Mouse (Mus musculus): ENCODE measurements around the gene Ifi203. TPM values are rescaled to one million over a fixed set of nuclear protein-coding genes. Genes with fewer than 3 reads are reported as not detected.
"Not testable (repeated sequence)": the region's sequence is repeated elsewhere in the genome, so short reads cannot be mapped to it uniquely, and the experiment has no call there.

Gene Ifi203
- total RNA-seq, 4 experiments from 2014 or later = 1.8 to 5.9 (median 3.3) TPM

- not testable (repeated sequence) for DNase-seq (ENCODE audit: low spot score in 2 of 2)
Measured at GRCm38 (mm10) chr1:173889741-173890140, 52.7 kb downstream of the Ifi203 start.

GRCm38 (mm10) chr1:173887026-173887787 lies 55.3 kb downstream of the Ifi203 start:
- DNase-seq (ENCODE audit: low spot score in 2 of 2) = not testable (repeated sequence)

GRCm38 (mm10) chr1:173880004-173880666 lies 62.3 kb downstream of the Ifi203 start:
- DNase-seq (ENCODE audit: low spot score in 2 of 2) = peak; percentile 56 to 71

GRCm38 (mm10) chr1:173879225-173879987 lies 63.1 kb downstream of the Ifi203 start:
- not testable (repeated sequence) for DNase-seq (ENCODE audit: low spot score in 2 of 2)

- DNase-seq (ENCODE audit: low spot score in 2 of 2) = not testable (repeated sequence)
Measured at GRCm38 (mm10) chr1:173878264-173878663, 64.2 kb downstream of the Ifi203 start.

GRCm38 (mm10) chr1:173877125-173877524 lies 65.3 kb downstream of the Ifi203 start:
- DNase-seq (ENCODE audit: low spot score in 2 of 2) = not testable (repeated sequence)

Other genes starting within 250 kb of the Ifi203 start
- gene Ifi207, start 200.9 kb downstream of the Ifi203 start, total RNA-seq (2022) = 1 to 10 TPM in 1 of 4 experiments, under 1 TPM in 3; 0.12 to 2.2 (median 0.66) TPM
- 1 to 10 TPM in 2 of 4 experiments, under 1 TPM in 2; 0.24 to 3.0 (median 0.73) TPM for gene Ifi204, start 175.7 kb downstream of the Ifi203 start, total RNA-seq (2022)
- gene Ifi211, start 29.6 kb downstream of the Ifi203 start, total RNA-seq (2022) = 1 to 10 TPM in 1 of 4 experiments, under 1 TPM in 2, not detected in 1; 0.45 to 1.1 (median 0.49) TPM
- 1 to 10 TPM; 3.5 to 9.9 (median 7.0) TPM for gene Mndal, start 181 bp downstream of the Ifi203 start, total RNA-seq (2022)
- not detected for gene Ifi202b, start 40.1 kb upstream of the Ifi203 start, total RNA-seq (2022)
- gene Ifi205, start 89.1 kb upstream of the Ifi203 start, total RNA-seq (2022) = not detected
- gene Olfr433, start 98.0 kb upstream of the Ifi203 start, total RNA-seq (2022) = not detected
- gene Olfr432, start 106.5 kb upstream of the Ifi203 start, total RNA-seq (2022) = not detected
- not detected for gene Olfr430, start 123.9 kb upstream of the Ifi203 start, total RNA-seq (2022)
- gene Olfr429, start 141.7 kb upstream of the Ifi203 start, total RNA-seq (2022) = not detected
- not detected for gene Olfr427, start 154.2 kb upstream of the Ifi203 start, total RNA-seq (2022)
- gene Olfr231, start 178.5 kb upstream of the Ifi203 start, total RNA-seq (2022) = not detected
- not detected for gene Olfr424, start 188.8 kb upstream of the Ifi203 start, total RNA-seq (2022)
- gene Olfr420, start 213.0 kb upstream of the Ifi203 start, total RNA-seq (2022) = not detected
- under 1 TPM in 3 of 4 experiments, not detected in 1; 0.04 to 0.11 (median 0.07) TPM for gene Spta1, start 230.1 kb upstream of the Ifi203 start, total RNA-seq (2022)